Mouse (Mus musculus): Measurements from ENCODE around the gene Pik3r5. TPM values are rescaled to one million over a fixed set of nuclear protein-coding genes. Genes with fewer than 3 reads are reported as not detected.

Pik3r5 gene
- polyA plus RNA-seq, 1 experiment from 2014 or later, result 1.2 TPM

GRCm38 (mm10) chr11:68485206-68485942 lies 53.5 kb downstream of the Pik3r5 start:
- Histone ChIP-seq H3K27ac (no peak overlapping the region), H3K27me3 (ENCODE audit: control insufficient read depth, insufficient read depth, low read length) (no peaks in the 10 kb centered on the region), H3K4me3 (replicated peaks; ENCODE audit: low read length) (no peak overlapping the region), H3K36me3 (replicated peaks; ENCODE audit: control insufficient read depth, insufficient read depth) (no peaks in the 10 kb centered on the region), H3K9ac (no peak overlapping the region), H3K4me2 (replicated peaks) (no peak overlapping the region), H3K4me1 (replicated peaks; ENCODE audit: control insufficient read depth, insufficient read depth, low read length) (no peaks in the 10 kb centered on the region), H3K9me3 (ENCODE audit: control insufficient read depth, low read length) (no peaks in the 10 kb centered on the region)
- peak; percentile 84 for DNase-seq (ENCODE audit: low spot score)
- no peak for ATAC-seq (ENCODE audit: low FRiP score)
- 38% methylated on average over 8 of the region's 8 CpGs for WGBS

- Histone ChIP-seq H3K9me3 (ENCODE audit: control insufficient read depth, low read length) (no peaks in the 10 kb centered on the region), H3K4me1 (replicated peaks; ENCODE audit: control insufficient read depth, insufficient read depth, low read length) (no peaks in the 10 kb centered on the region), H3K27ac (no peak overlapping the region), H3K4me2 (replicated peaks) (no peak overlapping the region), H3K36me3 (replicated peaks; ENCODE audit: control insufficient read depth, insufficient read depth) (no peaks in the 10 kb centered on the region), H3K27me3 (ENCODE audit: control insufficient read depth, insufficient read depth, low read length) (no peaks in the 10 kb centered on the region), H3K4me3 (replicated peaks; ENCODE audit: low read length) (no peak overlapping the region), H3K9ac (no peak overlapping the region)
- DNase-seq (ENCODE audit: low spot score) (no peak), ATAC-seq (ENCODE audit: low FRiP score) (no peak)
- WGBS, result 87% methylated on average over 3 of the region's 3 CpGs
These were observed 54.2 kb downstream of the Pik3r5 start for GRCm38 (mm10) chr11:68486093-68486492.

- no peaks in the 10 kb centered on the region for H3K36me3 ChIP-seq (replicated peaks; ENCODE audit: control insufficient read depth, insufficient read depth)
- WGBS, result 89% methylated on average over 10 of the region's 10 CpGs
- ATAC-seq (ENCODE audit: low FRiP score), result no peak
- no peak overlapping the region for H3K4me3 ChIP-seq (replicated peaks; ENCODE audit: low read length)
- H3K27ac ChIP-seq, result no peak overlapping the region
- DNase-seq (ENCODE audit: low spot score), result no peak
- H3K9ac ChIP-seq, result no peak overlapping the region
- H3K4me2 ChIP-seq (replicated peaks), result no peak overlapping the region
- H3K4me1 ChIP-seq (replicated peaks; ENCODE audit: control insufficient read depth, insufficient read depth, low read length), result no peaks in the 10 kb centered on the region
- no peaks in the 10 kb centered on the region for H3K27me3 ChIP-seq (ENCODE audit: control insufficient read depth, insufficient read depth, low read length)
- H3K9me3 ChIP-seq (ENCODE audit: control insufficient read depth, low read length), result no peaks in the 10 kb centered on the region
These were observed 55.8 kb downstream of the Pik3r5 start for GRCm38 (mm10) chr11:68487720-68488119.

GRCm38 (mm10) chr11:68488256-68488824 lies 56.4 kb downstream of the Pik3r5 start:
- H3K27me3 ChIP-seq (ENCODE audit: control insufficient read depth, insufficient read depth, low read length), result no peaks in the 10 kb centered on the region
- no peaks in the 10 kb centered on the region for H3K36me3 ChIP-seq (replicated peaks; ENCODE audit: control insufficient read depth, insufficient read depth)
- no peak overlapping the region for H3K4me2 ChIP-seq (replicated peaks)
- H3K4me3 ChIP-seq (replicated peaks; ENCODE audit: low read length), result no peak overlapping the region
- no peaks in the 10 kb centered on the region for H3K9me3 ChIP-seq (ENCODE audit: control insufficient read depth, low read length)
- H3K9ac ChIP-seq, result no peak overlapping the region
- no peaks in the 10 kb centered on the region for H3K4me1 ChIP-seq (replicated peaks; ENCODE audit: control insufficient read depth, insufficient read depth, low read length)
- ATAC-seq (ENCODE audit: low FRiP score) (no peak), DNase-seq (ENCODE audit: low spot score) (no peak)
- no peak overlapping the region for H3K27ac ChIP-seq
- WGBS, result 69% methylated on average over 6 of the region's 6 CpGs

GRCm38 (mm10) chr11:68489236-68489635 lies 57.3 kb downstream of the Pik3r5 start:
- ATAC-seq (ENCODE audit: low FRiP score), result no peak
- no peaks in the 10 kb centered on the region for H3K27me3 ChIP-seq (ENCODE audit: control insufficient read depth, insufficient read depth, low read length)
- H3K4me1 ChIP-seq (replicated peaks; ENCODE audit: control insufficient read depth, insufficient read depth, low read length), result no peaks in the 10 kb centered on the region
- no peak overlapping the region for H3K9ac ChIP-seq
- DNase-seq (ENCODE audit: low spot score), result no peak
- no peaks in the 10 kb centered on the region for H3K9me3 ChIP-seq (ENCODE audit: control insufficient read depth, low read length)
- whole genome bisulfite sequencing, result 21% methylated on average over 2 of the region's 2 CpGs
- no peak overlapping the region for H3K4me3 ChIP-seq (replicated peaks; ENCODE audit: low read length)
- no peak overlapping the region for H3K27ac ChIP-seq
- H3K36me3 ChIP-seq (replicated peaks; ENCODE audit: control insufficient read depth, insufficient read depth), result no peaks in the 10 kb centered on the region
- H3K4me2 ChIP-seq (replicated peaks), result no peak overlapping the region

GRCm38 (mm10) chr11:68492592-68492991 lies 60.7 kb downstream of the Pik3r5 start:
- DNase-seq (ENCODE audit: low spot score) (no peak), ATAC-seq (ENCODE audit: low FRiP score) (no peak)
- Histone ChIP-seq H3K4me3 (replicated peaks; ENCODE audit: low read length) (no peak overlapping the region), H3K27me3 (ENCODE audit: control insufficient read depth, insufficient read depth, low read length) (no peaks in the 10 kb centered on the region), H3K9me3 (ENCODE audit: control insufficient read depth, low read length) (no peaks in the 10 kb centered on the region), H3K27ac (no peak overlapping the region), H3K9ac (no peak overlapping the region), H3K4me2 (replicated peaks) (no peak overlapping the region), H3K4me1 (replicated peaks; ENCODE audit: control insufficient read depth, insufficient read depth, low read length) (no peaks in the 10 kb centered on the region), H3K36me3 (replicated peaks; ENCODE audit: control insufficient read depth, insufficient read depth) (no peaks in the 10 kb centered on the region)
- 92% methylated on average over 11 of the region's 11 CpGs for WGBS

GRCm38 (mm10) chr11:68493760-68494159 lies 61.8 kb downstream of the Pik3r5 start:
- no peak overlapping the region for H3K4me3 ChIP-seq (replicated peaks; ENCODE audit: low read length)
- no peak overlapping the region for H3K27ac ChIP-seq
- no peaks in the 10 kb centered on the region for H3K9me3 ChIP-seq (ENCODE audit: control insufficient read depth, low read length)
- 89% methylated on average over 5 of the region's 5 CpGs for whole genome bisulfite sequencing
- ATAC-seq (ENCODE audit: low FRiP score) (no peak), DNase-seq (ENCODE audit: low spot score) (no peak)
- H3K4me1 ChIP-seq (replicated peaks; ENCODE audit: control insufficient read depth, insufficient read depth, low read length), result no peaks in the 10 kb centered on the region
- H3K9ac ChIP-seq, result no peak overlapping the region
- H3K4me2 ChIP-seq (replicated peaks), result no peak overlapping the region
- no peaks in the 10 kb centered on the region for H3K27me3 ChIP-seq (ENCODE audit: control insufficient read depth, insufficient read depth, low read length)
- H3K36me3 ChIP-seq (replicated peaks; ENCODE audit: control insufficient read depth, insufficient read depth), result no peaks in the 10 kb centered on the region

GRCm38 (mm10) chr11:68497081-68497480 lies 65.2 kb downstream of the Pik3r5 start:
- no peak overlapping the region for H3K9ac ChIP-seq
- H3K27ac ChIP-seq, result no peak overlapping the region
- H3K4me2 ChIP-seq (replicated peaks), result no peak overlapping the region
- ATAC-seq (ENCODE audit: low FRiP score) (no peak), DNase-seq (ENCODE audit: low spot score) (no peak)
- H3K4me3 ChIP-seq (replicated peaks; ENCODE audit: low read length), result no peak overlapping the region
- H3K9me3 ChIP-seq (ENCODE audit: control insufficient read depth, low read length), result no peaks in the 10 kb centered on the region
- no peaks in the 10 kb centered on the region for H3K36me3 ChIP-seq (replicated peaks; ENCODE audit: control insufficient read depth, insufficient read depth)
- no peaks in the 10 kb centered on the region for H3K27me3 ChIP-seq (ENCODE audit: control insufficient read depth, insufficient read depth, low read length)
- 82% methylated on average over 6 of the region's 6 CpGs for WGBS
- H3K4me1 ChIP-seq (replicated peaks; ENCODE audit: control insufficient read depth, insufficient read depth, low read length), result no peaks in the 10 kb centered on the region

GRCm38 (mm10) chr11:68498517-68498916 lies 66.6 kb downstream of the Pik3r5 start:
- WGBS, result 90% methylated on average over 11 of the region's 11 CpGs
- Histone ChIP-seq H3K27ac (no peak overlapping the region), H3K36me3 (replicated peaks; ENCODE audit: control insufficient read depth, insufficient read depth) (no peaks in the 10 kb centered on the region), H3K9ac (no peak overlapping the region), H3K4me3 (replicated peaks; ENCODE audit: low read length) (no peak overlapping the region), H3K4me2 (replicated peaks) (no peak overlapping the region), H3K27me3 (ENCODE audit: control insufficient read depth, insufficient read depth, low read length) (no peaks in the 10 kb centered on the region), H3K4me1 (replicated peaks; ENCODE audit: control insufficient read depth, insufficient read depth, low read length) (no peaks in the 10 kb centered on the region), H3K9me3 (ENCODE audit: control insufficient read depth, low read length) (no peaks in the 10 kb centered on the region)
- DNase-seq (ENCODE audit: low spot score), result no peak
- no peak for ATAC-seq (ENCODE audit: low FRiP score)

Data from hindbrain, embryonic 14.5 days (tissue).